Mouse (Mus musculus): ENCODE measurements at regions not wholly inside any gene's neighbourhood (a gene's known extent, or its start where the extent isn't known, plus 50 kb on each side); places are given as distances from the start of the nearest gene placed in this dataset.
"Not testable (repeated sequence)": the region's sequence is repeated elsewhere in the genome, so short reads cannot be mapped to it uniquely, and the experiment has no call there.

GRCm38 (mm10) chr3:8017489-8017888 is 1397.2 kb upstream of the 1700008P02Rik start:
- no peak for ATAC-seq (replicated peaks; ENCODE audit: insufficient number of reproducible peaks, low FRiP score, low TSS enrichment, poor library complexity, severe bottlenecking)

- ATAC-seq (replicated peaks; ENCODE audit: insufficient number of reproducible peaks, low FRiP score, low TSS enrichment, poor library complexity, severe bottlenecking), result no peak
Measured at GRCm38 (mm10) chr3:8016945-8017344, 1396.7 kb upstream of the 1700008P02Rik start.

- ATAC-seq (replicated peaks; ENCODE audit: insufficient number of reproducible peaks, low FRiP score, low TSS enrichment, poor library complexity, severe bottlenecking), result no peak
Measured at GRCm38 (mm10) chr3:8009966-8010365, 1389.7 kb upstream of the 1700008P02Rik start.

- no peak for ATAC-seq (replicated peaks; ENCODE audit: insufficient number of reproducible peaks, low FRiP score, low TSS enrichment, poor library complexity, severe bottlenecking)
Measured at GRCm38 (mm10) chr3:8006708-8007395, 1386.6 kb upstream of the 1700008P02Rik start.

GRCm38 (mm10) chr3:8006273-8006672 is 1386.0 kb upstream of the 1700008P02Rik start:
- ATAC-seq (replicated peaks; ENCODE audit: insufficient number of reproducible peaks, low FRiP score, low TSS enrichment, poor library complexity, severe bottlenecking), result no peak

- not testable (repeated sequence) for ATAC-seq (replicated peaks; ENCODE audit: insufficient number of reproducible peaks, low FRiP score, low TSS enrichment, poor library complexity, severe bottlenecking)
Measured at GRCm38 (mm10) chr3:8005684-8006083, 1385.4 kb upstream of the 1700008P02Rik start.

- no peak for ATAC-seq (replicated peaks; ENCODE audit: insufficient number of reproducible peaks, low FRiP score, low TSS enrichment, poor library complexity, severe bottlenecking)
Measured at GRCm38 (mm10) chr3:8004271-8004670, 1384.0 kb upstream of the 1700008P02Rik start.

GRCm38 (mm10) chr3:8001027-8001426 is 1380.8 kb upstream of the 1700008P02Rik start:
- no peak for ATAC-seq (replicated peaks; ENCODE audit: insufficient number of reproducible peaks, low FRiP score, low TSS enrichment, poor library complexity, severe bottlenecking)

- no peak for ATAC-seq (replicated peaks; ENCODE audit: insufficient number of reproducible peaks, low FRiP score, low TSS enrichment, poor library complexity, severe bottlenecking)
Measured at GRCm38 (mm10) chr3:7992322-7992721, 1372.1 kb upstream of the 1700008P02Rik start.

- no peak for ATAC-seq (replicated peaks; ENCODE audit: insufficient number of reproducible peaks, low FRiP score, low TSS enrichment, poor library complexity, severe bottlenecking)
Measured at GRCm38 (mm10) chr3:7973287-7973686, 1353.0 kb upstream of the 1700008P02Rik start.

- ATAC-seq (replicated peaks; ENCODE audit: insufficient number of reproducible peaks, low FRiP score, low TSS enrichment, poor library complexity, severe bottlenecking), result no peak
Measured at GRCm38 (mm10) chr3:7953911-7954310, 1333.7 kb upstream of the 1700008P02Rik start.

GRCm38 (mm10) chr3:7943646-7944381 is 1323.6 kb upstream of the 1700008P02Rik start:
- ATAC-seq (replicated peaks; ENCODE audit: insufficient number of reproducible peaks, low FRiP score, low TSS enrichment, poor library complexity, severe bottlenecking), result no peak

Data from monocyte, adult 5-6 weeks (primary cell).